Comparison of ENCODE assay signal across 17 mouse cellular contexts in genomic region chr11:31732342-31732741, GRCm38 (mm10).
DNase-seq lines count a peak whose midpoint lies in the region; ATAC-seq and TF ChIP-seq lines count a peak whose summit lies in the region.
"Had no signal": no experiment of that assay in that cellular context is flagged by ENCODE, and none has a peak within 500 bp of the region (broad histone marks: within the 10 kb centered on the region; RNA-seq: fewer than 3 reads in every experiment).

No protein-coding gene starts in this region.

- peaks cover 57% of the 10 kb centered on the region for H3K4me1 ChIP-seq in midbrain, embryonic 10.5 days
- peaks cover 31% of the 10 kb centered on the region for H3K4me1 ChIP-seq in midbrain, embryonic 15.5 days
- peaks cover 9% of the 10 kb centered on the region; the same call in 1 of the 2 replicates for H3K4me1 ChIP-seq in liver, postnatal 0 days (ENCODE audit: insufficient read depth)

- no peaks in the 10 kb centered on the region for H3K27me3 ChIP-seq in midbrain, embryonic 10.5 days (ENCODE audit: low read depth, poor library complexity, severe bottlenecking)
- no peaks in the 10 kb centered on the region for H3K27me3 ChIP-seq in midbrain, embryonic 15.5 days (replicated peaks)
- no peaks in the 10 kb centered on the region for H3K27me3 ChIP-seq in liver, postnatal 0 days (ENCODE audit: insufficient read depth, low read length)
- H3K27me3 ChIP-seq: embryonic facial prominence, embryonic 15.5 days had no signal

- WGBS in midbrain, embryonic 10.5 days, result 61% methylated on average over 3 of the region's 3 CpGs
- 78% methylated on average over 3 of the region's 3 CpGs for WGBS in midbrain, embryonic 15.5 days
- 23% methylated on average over 3 of the region's 3 CpGs for WGBS in liver, postnatal 0 days (ENCODE audit: insufficient replicate concordance)

- no peak for ATAC-seq in midbrain, embryonic 15.5 days (replicated peaks)
- ATAC-seq in granulocyte monocyte progenitor cell, adult 5-6 weeks (replicated peaks; ENCODE audit: poor library complexity, severe bottlenecking), result peak; percentile 8; the same call in 1 of the 2 replicates
- peak; percentile 36 for ATAC-seq in liver, postnatal 0 days

- no peaks in the 10 kb centered on the region for H3K36me3 ChIP-seq in midbrain, embryonic 10.5 days
- H3K36me3 ChIP-seq in midbrain, embryonic 15.5 days (replicated peaks), result no peaks in the 10 kb centered on the region
- H3K36me3 ChIP-seq in liver, postnatal 0 days (replicated peaks; ENCODE audit: insufficient read depth, low read length), result no peaks in the 10 kb centered on the region
- H3K36me3 ChIP-seq: embryonic facial prominence, embryonic 15.5 days had no signal

- no peaks in the 10 kb centered on the region for H3K9me3 ChIP-seq in midbrain, embryonic 10.5 days (replicated peaks)
- no peaks in the 10 kb centered on the region for H3K9me3 ChIP-seq in midbrain, embryonic 15.5 days
- H3K9me3 ChIP-seq in liver, postnatal 0 days (ENCODE audit: low read length), result no peaks in the 10 kb centered on the region
- H3K9me3 ChIP-seq: embryonic facial prominence, embryonic 15.5 days had no signal

- TF ChIP-seq CTCF in liver, postnatal 0 days (IDR thresholded peaks at IDR 0.05; ENCODE audit: low read depth), result no peak

- H3K4me2 ChIP-seq in midbrain, embryonic 15.5 days, result no peak overlapping the region
- H3K4me2 ChIP-seq in liver, postnatal 0 days (ENCODE audit: low read depth, low read length), result peak overlapping the region; percentile 26; the same call in 1 of the 2 replicates
- H3K4me2 ChIP-seq: embryonic facial prominence, embryonic 15.5 days had no signal

- H3K27ac ChIP-seq in midbrain, embryonic 10.5 days (replicated peaks), result 0 out of 2 replicates have a peak overlapping the region, but pooled peaks have one; percentile 73
- H3K27ac ChIP-seq in midbrain, embryonic 15.5 days, result no peak overlapping the region
- H3K27ac ChIP-seq in liver, postnatal 0 days (ENCODE audit: low read depth), result no peak overlapping the region
- H3K27ac ChIP-seq: embryonic facial prominence, embryonic 15.5 days had no signal

- DNase-seq in midbrain, embryonic 10.5 days (ENCODE audit: low spot score), result no peak
- DNase-seq in liver, postnatal 0 days, result no peak
- no peak for DNase-seq in thymus, adult 18-20 months
- no peak for DNase-seq in cerebellum, adult 11-12 months
- no peak for DNase-seq in Muller cell, postnatal 12 days (ENCODE audit: inconsistent ontology term)
- DNase-seq: adrenal gland, adult 8-10 months; cerebellum, adult 2 months; kidney, adult 11 months; layer of hippocampus, postnatal 36 days; left cerebral cortex, postnatal 4 days; lung, adult 18-20 months; lung, postnatal 4 days; right cerebral cortex, postnatal 4 days; thymus, adult 2 months had no signal

- no peak overlapping the region for H3K9ac ChIP-seq in midbrain, embryonic 15.5 days
- no peak overlapping the region for H3K9ac ChIP-seq in liver, postnatal 0 days (replicated peaks)
- H3K9ac ChIP-seq: embryonic facial prominence, embryonic 15.5 days had no signal

- H3K4me3 ChIP-seq in midbrain, embryonic 10.5 days, result no peak overlapping the region
- H3K4me3 ChIP-seq in midbrain, embryonic 15.5 days, result no peak overlapping the region
- no peak overlapping the region for H3K4me3 ChIP-seq in liver, postnatal 0 days (ENCODE audit: low read depth, low read length)
- H3K4me3 ChIP-seq: embryonic facial prominence, embryonic 15.5 days had no signal

- no peak for TF ChIP-seq EP300 in liver, postnatal 0 days (IDR thresholded peaks at IDR 0.05; ENCODE audit: low read depth)
